Mouse (Mus musculus) testis, adult 2 months (tissue): ENCODE measurements around the gene 4930486L24Rik.

Source experiments
- CTCF ChIP-seq: fragments of 200-500 bp; IDR thresholded peaks from 2 replicates; pipeline ENCODE4 v1.5.1; 2012; ENCODE audit warnings: low read depth, mild to moderate bottlenecking, inconsistent platforms, low read length, moderate library complexity; ENCODE audit not compliant: control insufficient read depth, insufficient read depth, insufficient replicate concordance
- POLR2A ChIP-seq: fragments of 200-500 bp; IDR thresholded peaks from 2 replicates; pipeline ENCODE4 v1.6.1; 2012; ENCODE audit warnings: low read depth, mild to moderate bottlenecking, inconsistent platforms, low read length, moderate library complexity; ENCODE audit not compliant: control insufficient read depth

- TF ChIP-seq POLR2A: no peak
- TF ChIP-seq CTCF: no peak
Observed at GRCm38 (mm10) chr13:60820486-60821175, 43.6 kb downstream of the 4930486L24Rik start.
